Mouse (Mus musculus): ENCODE results near the gene Crebl2. TPM values are rescaled to one million over a fixed set of nuclear protein-coding genes. Genes with fewer than 3 reads are reported as not detected.

Crebl2 gene
- polyA plus RNA-seq, 1 experiment from 2014 or later = 3.9 TPM

- H3K4me3 ChIP-seq (replicated peaks; ENCODE audit: low read length) = no peak overlapping the region
- H3K9me3 ChIP-seq (replicated peaks; ENCODE audit: control insufficient read depth, low read length) = no peaks in the 10 kb centered on the region
- 0 out of 2 replicates have a peak overlapping the region, but pooled peaks have one; percentile 20 for H3K27ac ChIP-seq (ENCODE audit: low read length)
- peak; percentile 23; the same call in 1 of the 2 replicates for ATAC-seq (ENCODE audit: insufficient read depth, low FRiP score)
- 34% methylated on average over 4 of the region's 4 CpGs for WGBS
- peaks cover 17% of the 10 kb centered on the region; the same call in 1 of the 2 replicates for H3K4me1 ChIP-seq (ENCODE audit: control insufficient read depth, insufficient read depth, low read length)
- no peaks in the 10 kb centered on the region; the same call in 1 of the 2 replicates for H3K36me3 ChIP-seq (ENCODE audit: control insufficient read depth, insufficient read depth, low read length)
- no peak overlapping the region for H3K9ac ChIP-seq (ENCODE audit: low read length)
- no peak overlapping the region for H3K4me2 ChIP-seq (ENCODE audit: low read depth, low read length)
- no peaks in the 10 kb centered on the region for H3K27me3 ChIP-seq (ENCODE audit: control insufficient read depth, insufficient read depth, low read length)
Observed at GRCm38 (mm10) chr6:134860275-134860674, 30.3 kb downstream of the Crebl2 start.

GRCm38 (mm10) chr6:134861386-134861785 is 31.4 kb downstream of the Crebl2 start:
- WGBS = 89% methylated on average over 12 of the region's 12 CpGs

GRCm38 (mm10) chr6:134862671-134863104 is 32.7 kb downstream of the Crebl2 start:
- Histone ChIP-seq H3K4me1 (ENCODE audit: control insufficient read depth, insufficient read depth, low read length) (peaks cover 17% of the 10 kb centered on the region; the same call in 1 of the 2 replicates), H3K9ac (ENCODE audit: low read length) (no peak overlapping the region), H3K36me3 (ENCODE audit: control insufficient read depth, insufficient read depth, low read length) (no peaks in the 10 kb centered on the region), H3K27me3 (ENCODE audit: control insufficient read depth, insufficient read depth, low read length) (no peaks in the 10 kb centered on the region), H3K9me3 (replicated peaks; ENCODE audit: control insufficient read depth, low read length) (no peaks in the 10 kb centered on the region), H3K4me3 (replicated peaks; ENCODE audit: low read length) (peak overlapping the region; percentile 24), H3K4me2 (ENCODE audit: low read depth, low read length) (peak overlapping the region; percentile 50), H3K27ac (ENCODE audit: low read length) (peak overlapping the region; percentile 20; the same call in 1 of the 2 replicates)
- peak; percentile 38; the same call in 1 of the 2 replicates for ATAC-seq (ENCODE audit: insufficient read depth, low FRiP score)
- WGBS = 19% methylated on average over 13 of the region's 13 CpGs

More at GRCm38 (mm10) chr6:134861386-134861785, 31.4 kb downstream of the Crebl2 start:
- no peak overlapping the region for H3K9ac ChIP-seq (ENCODE audit: low read length)
- no peak overlapping the region for H3K4me3 ChIP-seq (replicated peaks; ENCODE audit: low read length)
- peaks cover 17% of the 10 kb centered on the region; the same call in 1 of the 2 replicates for H3K4me1 ChIP-seq (ENCODE audit: control insufficient read depth, insufficient read depth, low read length)
- H3K27me3 ChIP-seq (ENCODE audit: control insufficient read depth, insufficient read depth, low read length) = no peaks in the 10 kb centered on the region
- H3K36me3 ChIP-seq (ENCODE audit: control insufficient read depth, insufficient read depth, low read length) = no peaks in the 10 kb centered on the region; the same call in 1 of the 2 replicates
- no peaks in the 10 kb centered on the region for H3K9me3 ChIP-seq (replicated peaks; ENCODE audit: control insufficient read depth, low read length)
- no peak overlapping the region for H3K4me2 ChIP-seq (ENCODE audit: low read depth, low read length)
- ATAC-seq (ENCODE audit: insufficient read depth, low FRiP score) = no peak
- no peak overlapping the region for H3K27ac ChIP-seq (ENCODE audit: low read length)

GRCm38 (mm10) chr6:134863146-134863545 is 33.2 kb downstream of the Crebl2 start:
- WGBS = under 1% methylated on average over 19 of the region's 19 CpGs
- Histone ChIP-seq H3K36me3 (ENCODE audit: control insufficient read depth, insufficient read depth, low read length) (no peaks in the 10 kb centered on the region), H3K4me3 (replicated peaks; ENCODE audit: low read length) (peak overlapping the region; percentile 24), H3K4me2 (ENCODE audit: low read depth, low read length) (peak overlapping the region; percentile 50), H3K27ac (ENCODE audit: low read length) (peak overlapping the region; percentile 20; the same call in 1 of the 2 replicates), H3K9ac (ENCODE audit: low read length) (no peak overlapping the region), H3K4me1 (ENCODE audit: control insufficient read depth, insufficient read depth, low read length) (peaks cover 17% of the 10 kb centered on the region; the same call in 1 of the 2 replicates), H3K9me3 (replicated peaks; ENCODE audit: control insufficient read depth, low read length) (no peaks in the 10 kb centered on the region), H3K27me3 (ENCODE audit: control insufficient read depth, insufficient read depth, low read length) (no peaks in the 10 kb centered on the region)
- ATAC-seq (ENCODE audit: insufficient read depth, low FRiP score) = peak; percentile 76; the same call in 1 of the 2 replicates

GRCm38 (mm10) chr6:134866113-134866512 is 36.2 kb downstream of the Crebl2 start:
- Histone ChIP-seq H3K36me3 (ENCODE audit: control insufficient read depth, insufficient read depth, low read length) (peaks cover 6% of the 10 kb centered on the region; the same call in 1 of the 2 replicates), H3K9me3 (replicated peaks; ENCODE audit: control insufficient read depth, low read length) (no peaks in the 10 kb centered on the region), H3K27me3 (ENCODE audit: control insufficient read depth, insufficient read depth, low read length) (no peaks in the 10 kb centered on the region), H3K4me3 (replicated peaks; ENCODE audit: low read length) (no peak overlapping the region), H3K9ac (ENCODE audit: low read length) (no peak overlapping the region), H3K4me2 (ENCODE audit: low read depth, low read length) (no peak overlapping the region), H3K27ac (ENCODE audit: low read length) (no peak overlapping the region), H3K4me1 (ENCODE audit: control insufficient read depth, insufficient read depth, low read length) (peaks cover 9% of the 10 kb centered on the region; the same call in 1 of the 2 replicates)
- no peak for ATAC-seq (ENCODE audit: insufficient read depth, low FRiP score)
- 94% methylated on average over 7 of the region's 7 CpGs for WGBS

GRCm38 (mm10) chr6:134867325-134867724 is 37.4 kb downstream of the Crebl2 start:
- Histone ChIP-seq H3K4me2 (ENCODE audit: low read depth, low read length) (no peak overlapping the region), H3K4me3 (replicated peaks; ENCODE audit: low read length) (no peak overlapping the region), H3K27ac (ENCODE audit: low read length) (no peak overlapping the region), H3K36me3 (ENCODE audit: control insufficient read depth, insufficient read depth, low read length) (peaks cover 6% of the 10 kb centered on the region; the same call in 1 of the 2 replicates), H3K9ac (ENCODE audit: low read length) (no peak overlapping the region), H3K9me3 (replicated peaks; ENCODE audit: control insufficient read depth, low read length) (no peaks in the 10 kb centered on the region), H3K4me1 (ENCODE audit: control insufficient read depth, insufficient read depth, low read length) (peaks cover 7% of the 10 kb centered on the region; the same call in 1 of the 2 replicates), H3K27me3 (ENCODE audit: control insufficient read depth, insufficient read depth, low read length) (no peaks in the 10 kb centered on the region)
- ATAC-seq (ENCODE audit: insufficient read depth, low FRiP score) = no peak
- 87% methylated on average over 3 of the region's 3 CpGs for WGBS

GRCm38 (mm10) chr6:134870209-134870742 is 40.3 kb downstream of the Crebl2 start:
- Histone ChIP-seq H3K9me3 (replicated peaks; ENCODE audit: control insufficient read depth, low read length) (no peaks in the 10 kb centered on the region), H3K4me3 (replicated peaks; ENCODE audit: low read length) (no peak overlapping the region), H3K4me2 (ENCODE audit: low read depth, low read length) (no peak overlapping the region), H3K9ac (ENCODE audit: low read length) (no peak overlapping the region), H3K4me1 (ENCODE audit: control insufficient read depth, insufficient read depth, low read length) (no peaks in the 10 kb centered on the region), H3K27me3 (ENCODE audit: control insufficient read depth, insufficient read depth, low read length) (no peaks in the 10 kb centered on the region), H3K27ac (ENCODE audit: low read length) (no peak overlapping the region), H3K36me3 (ENCODE audit: control insufficient read depth, insufficient read depth, low read length) (peaks cover 6% of the 10 kb centered on the region; the same call in 1 of the 2 replicates)
- no peak for ATAC-seq (ENCODE audit: insufficient read depth, low FRiP score)
- WGBS = 90% methylated on average over 12 of the region's 12 CpGs

GRCm38 (mm10) chr6:134870887-134871286 is 40.9 kb downstream of the Crebl2 start:
- 91% methylated on average over 4 of the region's 4 CpGs for WGBS
- no peak overlapping the region for H3K4me3 ChIP-seq (replicated peaks; ENCODE audit: low read length)
- no peaks in the 10 kb centered on the region for H3K27me3 ChIP-seq (ENCODE audit: control insufficient read depth, insufficient read depth, low read length)
- no peak overlapping the region for H3K27ac ChIP-seq (ENCODE audit: low read length)
- H3K9ac ChIP-seq (ENCODE audit: low read length) = no peak overlapping the region
- H3K36me3 ChIP-seq (ENCODE audit: control insufficient read depth, insufficient read depth, low read length) = peaks cover 6% of the 10 kb centered on the region; the same call in 1 of the 2 replicates
- no peaks in the 10 kb centered on the region for H3K9me3 ChIP-seq (replicated peaks; ENCODE audit: control insufficient read depth, low read length)
- H3K4me1 ChIP-seq (ENCODE audit: control insufficient read depth, insufficient read depth, low read length) = no peaks in the 10 kb centered on the region
- ATAC-seq (ENCODE audit: insufficient read depth, low FRiP score) = no peak
- H3K4me2 ChIP-seq (ENCODE audit: low read depth, low read length) = no peak overlapping the region

GRCm38 (mm10) chr6:134872236-134872635 is 42.3 kb downstream of the Crebl2 start:
- no peaks in the 10 kb centered on the region for H3K4me1 ChIP-seq (ENCODE audit: control insufficient read depth, insufficient read depth, low read length)
- H3K9ac ChIP-seq (ENCODE audit: low read length) = no peak overlapping the region
- no peaks in the 10 kb centered on the region for H3K27me3 ChIP-seq (ENCODE audit: control insufficient read depth, insufficient read depth, low read length)
- no peak for ATAC-seq (ENCODE audit: insufficient read depth, low FRiP score)
- H3K4me3 ChIP-seq (replicated peaks; ENCODE audit: low read length) = no peak overlapping the region
- H3K27ac ChIP-seq (ENCODE audit: low read length) = no peak overlapping the region
- peaks cover 6% of the 10 kb centered on the region; the same call in 1 of the 2 replicates for H3K36me3 ChIP-seq (ENCODE audit: control insufficient read depth, insufficient read depth, low read length)
- WGBS = 71% methylated on average over 2 of the region's 2 CpGs
- H3K4me2 ChIP-seq (ENCODE audit: low read depth, low read length) = no peak overlapping the region
- no peaks in the 10 kb centered on the region for H3K9me3 ChIP-seq (replicated peaks; ENCODE audit: control insufficient read depth, low read length)

All from stomach, embryonic 16.5 days (tissue).